Mouse (Mus musculus): ENCODE measurements around the gene Olfr1424.

- no peak for TF ChIP-seq POLR2A (IDR thresholded peaks at IDR 0.05; ENCODE audit: low read depth, low read length)
- no peak for TF ChIP-seq CTCF (IDR thresholded peaks at IDR 0.05; ENCODE audit: borderline replicate concordance, insufficient read depth, low read length)
These were observed 21.3 kb downstream of the Olfr1424 start, which contains the start of gene Olfr1423 for GRCm38 (mm10) chr19:12041217-12041616.

All from embryonic fibroblast, embryonic 13.5 days (primary cell).